Mouse (Mus musculus) left cerebral cortex, postnatal 10 days (tissue): ENCODE data around the gene Lamtor4. TPM values are rescaled to one million over a fixed set of nuclear protein-coding genes. Genes with fewer than 3 reads are reported as not detected.

Experiments used
- DNase-seq, 2 experiments: peaks; one replicate each; pipeline ENCODE4 v3.0.0; 2021 to 2022; ENCODE audit warnings: low spot score in 2 of 2, mixed read lengths in 1 of 2; ENCODE audit errors: extremely low spot score in 1 of 2
- intact Hi-C: fragments of 180-260 bp; cut with DNase I; formaldehyde crosslinking; loops from one replicate; pipeline ENCODE4 v1.15.1; 2025
- total RNA-seq, 2 experiments: library from RNA; stranded (reverse); gene quantifications; 2 replicates each; pipeline ENCODE4 v1.2.3; 2021

Lamtor4 gene
- total RNA-seq, 2 experiments from 2014 or later, result 65.3 to 70.0 TPM

- DNase-seq, result no peak
- intact Hi-C loops, result no loop called here
These were observed 3.3 kb downstream of the Lamtor4 start for GRCm38 (mm10) chr5:138258542-138258941.

GRCm38 (mm10) chr5:138258993-138259392 lies 3.7 kb downstream of the Lamtor4 start:
- intact Hi-C loops, result no loop called here
- no peak for DNase-seq

GRCm38 (mm10) chr5:138260051-138260450 lies 4.8 kb downstream of the Lamtor4 start:
- DNase-seq, result no peak
- intact Hi-C loops, result loop anchor here (5.0 kb wide), 1 partner anchor 182 kb away; the partner anchor contains the start of gene Zfp157

GRCm38 (mm10) chr5:138260834-138261233 lies 5.6 kb downstream of the Lamtor4 start:
- intact Hi-C loops, result loop anchor here (5.0 kb wide), 1 partner anchor 181 kb away; the partner anchor contains the start of gene Zfp157
- DNase-seq, result no peak

GRCm38 (mm10) chr5:138262001-138262400 lies 6.7 kb downstream of the Lamtor4 start:
- no peak for DNase-seq
- intact Hi-C loops, result loop anchor here (5.0 kb wide), 1 partner anchor 180 kb away; the partner anchor contains the start of gene Zfp157

GRCm38 (mm10) chr5:138262582-138263240 lies 7.4 kb downstream of the Lamtor4 start:
- intact Hi-C loops, result loop anchor here (5.0 kb wide), 1 partner anchor 180 kb away; the partner anchor contains the start of gene Zfp157
- no peak for DNase-seq

GRCm38 (mm10) chr5:138263260-138264206 lies 8.3 kb downstream of the Lamtor4 start, which contains the start of gene BC037034:
TSS of gene BC037034 (minus strand) at chr5:138264033.
- intact Hi-C loops, result loop anchor here (5.0 kb wide), 1 partner anchor 179 kb away; the partner anchor contains the start of gene Zfp157
- peak; percentile 91 to 96 for DNase-seq

- no peak for DNase-seq
- intact Hi-C loops, result loop anchor here (5.0 kb wide), 1 partner anchor 178 kb away; the partner anchor contains the start of gene Zfp157
These were observed 8.9 kb downstream of the Lamtor4 start for GRCm38 (mm10) chr5:138264207-138264578.

- intact Hi-C loops, result no loop called here
- DNase-seq, result no peak
These were observed 10.4 kb downstream of the Lamtor4 start for GRCm38 (mm10) chr5:138265712-138266111.

GRCm38 (mm10) chr5:138267114-138267513 lies 11.8 kb downstream of the Lamtor4 start:
- intact Hi-C loops, result no loop called here
- no peak for DNase-seq

GRCm38 (mm10) chr5:138268980-138269379 lies 13.7 kb downstream of the Lamtor4 start:
- intact Hi-C loops, result no loop called here
- DNase-seq, result no peak

GRCm38 (mm10) chr5:138271232-138271631 lies 15.9 kb downstream of the Lamtor4 start:
- no peak for DNase-seq
- intact Hi-C loops, result no loop called here

- DNase-seq, result peak in 1 of 2 experiments; percentile 41
- intact Hi-C loops, result no loop called here
These were observed 17.2 kb downstream of the Lamtor4 start, which contains the start of gene Gal3st4 for GRCm38 (mm10) chr5:138272409-138272923. TSS of gene Gal3st4 (minus strand) at chr5:138272840.

GRCm38 (mm10) chr5:138274186-138274585 lies 18.9 kb downstream of the Lamtor4 start:
- intact Hi-C loops, result no loop called here
- DNase-seq, result no peak

- intact Hi-C loops, result no loop called here
- peak in 1 of 2 experiments; percentile 34 for DNase-seq
These were observed 20.2 kb downstream of the Lamtor4 start for GRCm38 (mm10) chr5:138275216-138276050.

- no peak for DNase-seq
- intact Hi-C loops, result no loop called here
These were observed 22.7 kb downstream of the Lamtor4 start for GRCm38 (mm10) chr5:138277994-138278393.

GRCm38 (mm10) chr5:138279585-138280424 lies 24.5 kb downstream of the Lamtor4 start, which contains the start of the genes Gm43720, Gpc2 and Stag3:
TSS of gene Gm43720 (minus strand) at chr5:138279958.
TSS of gene Gpc2 (minus strand) at chr5:138280005.
TSS of gene Stag3 (plus strand) at chr5:138280240.
- intact Hi-C loops, result no loop called here
- peak; percentile 90 to 95 for DNase-seq
